Mouse (Mus musculus): ENCODE results near the gene Elovl2. TPM values are rescaled to one million over a fixed set of nuclear protein-coding genes. Genes with fewer than 3 reads are reported as not detected.
A peak's percentile ranks its signal among the peaks of the same experiment; 100 is the strongest.
"Not testable (repeated sequence)": the region's sequence is repeated elsewhere in the genome, so short reads cannot be mapped to it uniquely, and the experiment has no call there.

The Elovl2 gene
- under 1 TPM; 0.13 to 0.17 TPM for total RNA-seq (2021)
- long read RNA-seq, experiment 1, partial matches to known transcripts = 1 of 1 reads
- long read RNA-seq, experiment 1, other reads (novel, unspliced or antisense) = 0 of 1 reads
- long read RNA-seq, experiment 2 = 0 reads

DNA sequence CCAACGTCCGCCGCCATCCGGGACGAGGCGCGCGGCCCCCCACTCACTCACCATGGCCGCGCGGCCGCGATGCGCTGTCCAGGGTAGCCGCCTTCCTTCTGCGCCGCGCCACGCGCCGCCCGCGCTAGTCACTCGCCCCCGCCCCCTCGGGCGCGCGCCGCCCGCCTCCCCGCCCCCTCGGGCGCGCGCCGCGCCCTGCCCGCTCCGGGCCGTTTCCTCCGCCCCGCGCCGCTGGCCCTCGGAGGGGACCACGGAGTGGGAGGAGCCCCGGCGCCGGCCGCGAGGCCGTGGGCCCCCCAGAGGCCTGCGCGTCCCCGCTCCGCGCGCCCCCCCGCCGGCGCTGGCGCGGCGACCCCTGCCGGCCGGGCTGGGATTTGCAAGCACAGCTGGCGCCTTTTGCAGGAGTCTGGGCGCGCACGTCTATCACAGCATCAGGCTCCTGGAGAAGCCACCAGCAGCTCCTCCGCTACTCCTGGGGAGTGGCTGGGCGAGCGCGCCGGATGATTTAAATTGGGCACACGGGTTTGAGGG lies at the start of gene Elovl2:
Gene Elovl2, minus strand, starts transcription at position 102 of the 531 bp plus-strand sequence.
- peak; percentile 64 to 69 for DNase-seq

DNA sequence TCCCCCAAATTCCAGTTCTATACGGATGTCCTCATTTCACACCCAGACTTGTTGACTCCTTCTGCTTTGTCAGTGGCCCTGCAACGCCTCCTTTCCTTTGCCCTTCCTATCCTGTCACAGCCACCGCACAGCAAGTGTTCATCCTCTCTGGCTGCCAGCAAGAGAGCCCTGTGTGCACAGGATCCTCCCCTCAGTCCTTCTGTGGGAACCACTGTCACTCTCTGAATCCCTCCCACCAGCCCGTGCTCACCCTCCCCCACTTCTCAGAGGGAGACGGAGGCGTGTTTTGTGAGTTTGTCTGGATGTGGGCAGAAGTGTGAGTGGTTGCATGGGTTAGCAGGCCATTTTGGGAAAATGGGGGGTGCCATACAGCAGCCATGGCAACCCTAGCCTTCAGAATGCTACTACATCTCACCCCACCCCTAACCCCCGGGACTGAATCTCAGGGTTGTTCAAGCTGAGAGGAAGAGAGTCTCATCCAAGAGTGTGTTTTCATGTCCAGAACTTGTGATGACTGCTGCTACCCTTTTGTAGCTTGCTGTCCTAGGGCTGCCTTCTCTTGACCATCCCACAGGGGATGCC lies 47.7 kb upstream of the Elovl2 start:
- no peak for DNase-seq

DNA sequence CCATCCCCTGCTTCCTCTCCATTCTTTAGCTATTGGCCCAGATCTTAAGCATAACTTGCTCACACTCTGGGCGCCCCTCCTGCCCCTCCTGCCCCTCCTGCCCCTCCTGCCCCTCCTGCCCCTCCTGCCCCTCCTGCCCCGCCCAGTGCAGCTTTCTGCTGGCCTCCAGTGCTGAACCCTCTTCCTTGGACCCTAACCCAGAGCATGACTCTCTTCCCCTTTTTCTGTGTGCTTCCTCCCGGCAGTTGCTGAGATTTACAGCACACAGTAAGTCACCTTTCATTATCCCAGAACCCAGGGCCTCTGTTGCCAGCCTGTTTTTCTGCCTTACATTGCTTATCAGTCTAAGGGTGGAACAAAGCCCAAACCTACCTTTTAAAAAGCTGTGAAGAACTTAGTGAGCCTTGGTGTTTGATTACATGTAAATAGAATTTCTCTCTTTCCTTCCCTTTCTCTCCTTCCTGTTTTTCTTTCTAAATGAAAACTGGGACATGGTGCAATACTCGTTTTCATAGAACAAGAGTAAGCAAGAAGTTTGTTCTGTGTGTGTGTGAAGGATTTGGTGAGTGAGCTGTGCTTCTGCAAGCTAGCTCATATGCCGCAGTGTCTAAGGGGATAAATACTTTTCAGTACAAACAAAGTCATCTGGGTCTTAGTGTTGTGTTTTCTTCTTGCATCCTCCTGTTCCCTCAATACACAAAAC lies 43.2 kb upstream of the Elovl2 start:
- DNase-seq = no peak

DNA sequence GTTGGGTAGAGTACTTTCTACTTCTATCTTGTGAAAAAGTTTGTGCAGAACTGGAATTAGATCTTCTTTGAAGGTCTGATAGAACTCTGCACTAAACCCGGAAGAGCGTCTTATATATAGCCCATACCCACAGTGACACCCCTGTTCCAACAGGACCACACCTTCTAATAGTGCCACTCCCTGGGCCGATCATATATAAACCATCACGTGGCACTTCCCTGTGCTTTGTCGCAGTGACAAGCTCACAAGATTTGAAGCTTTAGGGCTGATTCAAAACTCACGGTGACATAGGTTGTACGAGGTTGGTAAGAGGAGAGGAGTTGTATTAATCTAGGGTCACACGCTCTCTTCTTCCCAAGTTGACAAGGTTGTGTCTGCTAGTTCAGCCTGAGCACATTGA lies 41.4 kb upstream of the Elovl2 start:
- DNase-seq = not testable (repeated sequence)

DNA sequence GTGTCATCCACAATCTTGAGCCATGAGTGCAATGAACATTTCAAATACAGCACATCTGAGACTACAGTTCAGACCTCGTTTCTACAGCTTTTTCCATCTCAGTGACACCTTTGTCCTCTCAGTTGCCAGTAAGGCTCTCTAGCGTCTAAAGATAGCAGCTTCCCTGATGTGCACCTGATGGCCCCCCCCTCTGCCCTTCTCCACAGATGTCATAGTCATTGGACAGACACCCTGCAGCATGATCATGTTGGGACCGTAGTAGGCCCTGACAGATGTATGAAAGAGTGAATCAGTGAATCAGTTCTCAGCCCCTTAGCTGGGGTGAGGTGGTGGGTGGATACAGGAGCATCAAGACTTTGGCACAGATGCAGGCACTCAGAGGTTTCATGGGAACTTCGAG lies 37.6 kb upstream of the Elovl2 start:
- no peak for DNase-seq

- DNase-seq = no peak
Measured at GRCm38 (mm10) chr13:41256962-41257361, 36.8 kb upstream of the Elovl2 start.

DNA sequence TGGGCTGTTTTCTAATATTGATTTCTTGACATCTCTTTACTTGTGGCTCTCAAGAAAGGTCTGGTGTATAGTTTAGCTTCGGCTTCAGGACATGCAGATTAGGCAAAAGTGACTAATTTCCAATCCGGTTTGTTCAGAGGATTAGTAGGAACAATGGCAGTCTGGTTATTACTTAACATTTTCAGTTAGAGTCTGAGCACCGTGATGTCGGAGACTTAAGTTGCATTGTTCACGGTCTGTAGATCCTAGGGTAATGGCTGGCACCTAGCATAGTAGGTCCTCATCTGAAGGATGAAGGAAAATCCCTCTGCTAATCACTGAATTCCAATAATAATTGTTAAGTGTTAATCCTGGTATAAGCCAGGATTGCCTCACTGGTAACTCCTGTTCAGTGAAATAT lies 35.9 kb upstream of the Elovl2 start:
- no peak for DNase-seq

GRCm38 (mm10) chr13:41252736-41253135 lies 32.5 kb upstream of the Elovl2 start:
- no peak for DNase-seq

DNA sequence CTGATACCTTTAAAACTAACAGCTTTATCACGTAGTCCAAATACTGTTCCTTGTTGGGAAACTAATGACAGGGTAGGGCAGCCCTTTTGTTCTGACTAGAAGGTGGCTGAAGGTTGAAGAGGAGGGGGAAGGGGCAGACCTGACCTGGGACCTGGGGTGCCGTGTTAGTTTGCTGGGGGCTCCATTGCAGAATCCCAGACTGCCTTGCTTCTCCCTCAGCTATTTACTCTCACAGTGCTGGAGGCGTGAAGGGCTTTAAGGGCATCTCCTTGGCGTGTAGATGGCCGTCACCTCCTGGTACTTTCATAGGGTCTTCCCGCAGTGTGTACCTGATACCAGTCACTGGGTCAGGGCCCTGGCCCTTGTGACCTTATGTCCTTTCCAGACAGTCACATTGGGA lies 31.9 kb upstream of the Elovl2 start:
- DNase-seq = no peak

DNA sequence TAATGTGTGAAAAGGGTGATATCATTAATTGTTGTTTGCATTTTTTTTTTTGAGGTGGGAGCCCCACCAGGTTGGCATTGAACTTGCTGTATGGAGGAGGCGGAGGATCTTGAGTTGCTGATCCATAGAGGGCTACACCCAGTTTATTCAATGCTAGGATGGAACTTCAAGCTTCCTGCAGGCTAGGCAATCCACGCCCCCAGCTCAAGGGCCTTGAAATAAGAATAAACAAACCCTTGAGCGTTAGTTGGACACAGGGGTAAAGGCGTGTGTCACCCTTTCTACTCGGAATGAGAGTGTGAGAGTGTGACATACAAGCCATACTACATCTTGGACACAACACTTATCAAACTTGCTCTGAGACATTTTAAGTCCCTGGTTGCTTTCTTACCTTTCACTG lies 31.5 kb upstream of the Elovl2 start:
- DNase-seq = no peak

DNA sequence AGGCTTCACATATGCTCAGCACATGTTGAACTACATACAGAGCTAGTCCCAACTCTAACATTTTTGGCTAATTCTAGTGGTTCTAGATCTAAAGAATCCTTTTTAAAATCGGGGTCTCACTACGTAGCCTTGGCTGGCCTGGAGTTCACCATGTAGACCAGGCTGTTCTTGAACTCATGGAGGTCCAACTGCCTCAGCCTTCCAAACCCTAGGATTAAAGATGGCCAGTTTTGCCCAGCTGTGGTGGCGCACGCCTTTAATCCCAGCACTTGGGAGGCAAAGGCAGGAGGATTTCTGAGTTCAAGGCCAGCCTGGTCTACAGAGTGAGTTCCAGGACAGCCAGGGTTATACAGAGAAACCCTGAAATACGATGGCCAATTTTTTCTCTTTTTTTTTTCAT lies 31.0 kb upstream of the Elovl2 start:
- DNase-seq = not testable (repeated sequence)

DNA sequence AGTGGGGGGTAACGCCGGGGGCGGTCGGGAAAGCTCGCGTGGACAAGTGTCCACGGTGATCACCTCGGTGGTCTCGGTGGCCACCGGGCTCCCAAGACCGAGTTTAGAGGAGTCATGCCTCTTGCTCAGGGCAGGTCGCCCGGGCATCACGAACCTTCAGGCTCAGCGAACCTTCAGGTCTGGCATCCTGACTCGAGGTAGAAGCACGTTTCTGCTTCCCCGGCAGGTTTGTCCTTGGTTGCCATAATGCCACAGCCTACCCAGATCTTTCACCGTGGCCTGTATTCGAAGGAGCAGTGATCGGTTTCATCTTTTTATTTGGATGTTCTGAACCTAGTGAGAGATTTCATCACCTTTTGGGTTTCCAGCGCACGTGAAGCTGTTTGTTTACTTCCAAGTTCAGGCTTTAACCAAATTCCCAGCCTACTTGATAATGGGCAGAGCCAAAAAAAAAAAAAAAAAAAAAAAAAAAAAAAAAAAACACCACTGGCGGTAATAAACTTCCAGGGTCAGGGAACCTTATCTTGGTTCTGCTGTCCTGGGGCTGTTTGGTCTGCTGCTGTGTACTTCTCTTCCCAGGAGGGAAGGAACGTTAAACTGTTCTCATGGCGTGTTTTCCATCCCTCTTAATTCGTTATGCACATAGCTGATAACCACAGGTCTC lies 30.2 kb upstream of the Elovl2 start:
- DNase-seq = no peak

- peak; percentile 93 to 98 for DNase-seq
Measured at GRCm38 (mm10) chr13:41249538-41250317, 29.5 kb upstream of the Elovl2 start, which contains the start of gene Smim13. Gene Smim13 (plus strand): TSS chr13:41249844.

DNA sequence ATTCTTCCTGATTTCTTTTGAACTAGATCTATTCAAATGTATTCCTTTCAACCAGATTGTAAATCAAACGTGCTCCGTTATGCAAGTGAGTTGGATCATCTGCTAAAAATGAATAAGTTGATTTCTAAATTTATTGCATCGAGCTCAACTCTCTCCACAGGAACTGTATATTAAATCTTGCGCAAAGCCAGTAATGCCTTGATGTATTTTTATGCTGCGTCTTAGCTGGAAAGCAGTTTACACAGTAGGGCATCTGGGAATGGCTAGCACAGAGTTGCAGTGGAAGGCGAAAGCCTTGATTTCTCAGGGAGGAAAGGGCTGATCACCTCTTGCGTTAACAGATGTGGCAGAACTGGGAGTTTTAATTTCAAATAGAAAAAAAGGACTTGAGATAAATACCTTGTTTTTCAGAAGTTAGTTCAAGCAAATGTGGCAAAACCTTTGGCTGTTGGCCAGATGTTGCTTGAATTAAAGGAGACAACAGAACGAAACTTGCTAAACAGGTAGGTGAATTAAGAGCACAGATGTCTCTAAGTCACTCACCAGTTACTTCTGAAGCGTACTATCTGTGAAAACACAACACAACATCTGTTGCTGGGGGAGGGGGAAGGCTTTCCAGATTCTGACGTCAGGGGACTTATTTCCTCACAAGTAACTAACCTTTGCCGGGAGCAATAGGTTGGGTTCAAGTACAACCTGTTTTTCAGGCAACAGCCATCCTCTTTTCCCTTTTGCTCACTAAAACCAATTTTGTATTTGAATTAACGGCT lies 28.7 kb upstream of the Elovl2 start:
- no peak for DNase-seq

DNA sequence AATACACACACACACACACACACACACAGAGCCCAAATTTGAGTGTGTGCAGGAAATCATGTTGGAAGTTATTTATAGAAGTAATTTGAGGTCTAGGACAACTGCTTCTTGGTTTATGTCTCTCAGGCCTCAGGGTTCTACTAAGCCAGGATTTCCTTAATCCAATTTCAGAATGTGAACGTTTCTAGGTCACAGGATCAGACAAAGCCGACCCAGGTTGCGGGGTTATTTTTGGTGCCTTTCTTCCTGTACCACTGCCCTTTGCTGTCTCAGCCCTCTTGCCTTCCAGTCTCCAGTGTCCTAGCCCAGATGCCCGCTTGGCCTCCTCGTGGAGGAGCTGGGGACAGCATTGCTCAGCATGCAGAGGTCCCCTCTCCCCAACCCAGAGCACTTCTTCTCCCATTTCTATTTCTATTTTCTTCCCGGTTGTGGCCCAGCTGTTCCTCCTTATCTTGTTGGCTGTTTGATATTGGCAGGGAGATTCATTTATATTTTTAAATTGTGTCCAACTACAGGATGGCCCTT lies 24.2 kb upstream of the Elovl2 start:
- no peak for DNase-seq

DNA sequence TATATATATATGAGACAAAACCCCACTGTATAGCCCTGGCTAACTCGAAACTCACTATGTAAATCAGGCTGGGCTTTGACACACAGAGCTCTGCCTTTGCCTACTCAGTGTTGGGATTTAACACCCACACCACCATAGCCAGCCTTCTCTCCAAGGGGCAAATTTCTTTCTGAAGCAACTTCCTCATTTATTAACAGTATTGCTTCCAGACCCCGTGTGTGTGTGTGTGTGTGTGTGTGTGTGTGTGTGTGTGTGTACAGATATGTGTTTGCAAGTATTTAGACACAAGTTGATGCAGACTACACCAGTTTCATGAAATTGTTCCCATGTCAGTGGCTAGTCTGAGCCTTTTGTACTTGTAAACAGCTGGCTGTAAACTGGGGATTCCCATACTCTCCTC lies 21.4 kb upstream of the Elovl2 start:
- no peak for DNase-seq

GRCm38 (mm10) chr13:41238805-41239130 lies 18.6 kb upstream of the Elovl2 start:
- peak in 1 of 2 experiments; percentile 8 for DNase-seq

DNA sequence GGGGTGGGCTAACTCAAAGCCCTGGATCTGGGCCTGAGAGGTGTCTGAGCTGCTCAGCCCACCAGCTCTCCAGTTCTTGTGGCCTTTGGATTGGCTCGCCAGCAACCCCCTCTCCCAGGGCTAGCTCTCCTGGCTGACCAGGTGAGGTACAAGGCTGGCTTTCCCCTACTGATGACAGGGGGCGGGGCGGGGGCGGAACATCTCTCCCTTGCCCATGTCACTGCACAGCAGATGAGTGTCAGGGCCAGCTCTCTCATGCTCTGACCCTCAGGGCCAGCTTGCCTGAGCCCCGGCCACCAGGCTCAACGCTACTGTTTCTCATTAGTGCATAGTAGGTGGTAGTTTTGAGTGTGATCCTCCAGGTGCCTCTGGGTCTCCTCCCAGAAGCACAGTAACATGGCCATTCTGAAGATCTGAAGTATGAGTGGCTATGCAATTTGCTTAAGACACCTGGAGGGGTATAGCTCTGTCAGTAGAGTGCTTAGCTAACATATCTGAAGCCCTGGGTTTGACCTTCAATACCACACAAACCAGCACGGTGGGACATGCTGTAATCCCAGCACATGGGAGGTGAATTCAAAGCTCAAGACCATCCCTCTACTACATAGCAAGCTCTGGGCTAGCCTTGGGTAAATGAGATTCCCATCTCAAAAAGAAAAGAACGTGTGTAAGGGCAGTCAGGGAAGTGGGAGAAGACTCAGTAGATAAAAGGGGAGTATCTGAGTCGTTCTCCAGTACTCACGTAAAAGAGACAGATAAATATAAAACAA lies 18.0 kb upstream of the Elovl2 start:
- DNase-seq = no peak

DNA sequence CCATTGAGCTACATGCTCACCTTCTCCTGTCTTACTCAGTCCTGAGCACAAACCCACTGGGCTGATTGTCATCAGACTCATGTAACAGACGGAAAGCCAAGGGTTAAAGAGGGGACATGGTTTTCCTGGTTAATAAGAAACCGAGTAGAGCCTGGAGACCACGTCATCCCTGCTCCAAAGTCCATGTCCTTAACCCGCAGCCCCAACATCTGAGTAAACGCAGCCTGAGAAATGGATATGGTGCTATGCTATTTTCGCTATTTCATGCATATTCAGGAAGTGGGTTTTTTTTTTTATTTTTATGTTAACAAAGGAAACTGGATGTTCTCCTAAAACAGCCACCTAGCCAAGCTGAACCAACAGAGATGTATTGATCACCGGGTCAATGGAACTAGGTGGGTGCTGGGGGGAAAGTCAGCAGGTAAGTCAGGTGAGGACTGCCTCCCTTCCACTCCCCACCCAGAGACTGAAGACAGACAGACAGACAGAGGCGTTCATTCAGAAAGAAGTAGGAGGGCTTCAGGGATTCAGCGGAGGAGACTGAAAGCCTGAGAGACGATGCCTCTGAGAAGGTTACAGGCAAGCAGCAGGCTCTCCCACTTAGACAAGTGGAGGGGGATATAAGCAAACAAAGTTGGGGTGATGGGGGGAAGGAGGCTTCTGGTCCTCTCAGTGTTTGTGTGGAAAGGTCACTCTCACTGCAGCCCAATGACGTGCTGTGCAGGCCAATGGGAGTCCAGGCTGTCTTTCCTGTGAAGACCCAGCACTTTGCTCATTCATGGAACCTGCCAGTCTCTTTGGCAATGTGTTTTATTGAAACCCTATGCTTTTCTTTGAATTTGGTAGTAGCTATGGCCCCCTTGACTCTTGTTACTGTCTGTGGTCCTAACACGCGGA lies 15.9 kb upstream of the Elovl2 start:
- DNase-seq = no peak
